Mouse (Mus musculus): ENCODE results near the gene Ddx39b. TPM values are rescaled to one million over a fixed set of nuclear protein-coding genes. Genes with fewer than 3 reads are reported as not detected.
"Not testable (repeated sequence)": the region's sequence is repeated elsewhere in the genome, so short reads cannot be mapped to it uniquely, and the experiment has no call there.

The Ddx39b gene
- polyA plus RNA-seq, 1 experiment from 2014 or later: 347 TPM

GRCm38 (mm10) chr17:35225456-35225855 is 16.1 kb upstream of the Ddx39b start:
- no peak for DNase-seq (ENCODE audit: low spot score)
- Histone ChIP-seq H3K27me3 (replicated peaks; ENCODE audit: control insufficient read depth, insufficient read depth, low read length) (no peaks in the 10 kb centered on the region), H3K9me3 (ENCODE audit: control insufficient read depth, low read length) (no peaks in the 10 kb centered on the region), H3K36me3 (ENCODE audit: control insufficient read depth, insufficient read depth, low read length) (peaks cover 50% of the 10 kb centered on the region), H3K9ac (ENCODE audit: low read depth, low read length) (no peak overlapping the region), H3K4me3 (ENCODE audit: low read depth, low read length) (no peak overlapping the region), H3K4me1 (ENCODE audit: control insufficient read depth, insufficient read depth, low read length) (no peaks in the 10 kb centered on the region), H3K4me2 (ENCODE audit: low read depth, low read length) (no peak overlapping the region), H3K27ac (replicated peaks; ENCODE audit: low read depth, low read length) (no peak overlapping the region)
- ATAC-seq (ENCODE audit: low read depth): no peak
- 85% methylated on average over 5 of the region's 5 CpGs for WGBS

- 86% methylated on average over 14 of the region's 14 CpGs for WGBS
- peaks cover 51% of the 10 kb centered on the region for H3K36me3 ChIP-seq (ENCODE audit: control insufficient read depth, insufficient read depth, low read length)
- no peak for DNase-seq (ENCODE audit: low spot score)
- H3K9me3 ChIP-seq (ENCODE audit: control insufficient read depth, low read length): no peaks in the 10 kb centered on the region
- no peak for ATAC-seq (ENCODE audit: low read depth)
- H3K4me1 ChIP-seq (ENCODE audit: control insufficient read depth, insufficient read depth, low read length): no peaks in the 10 kb centered on the region
- H3K27ac ChIP-seq (replicated peaks; ENCODE audit: low read depth, low read length): no peak overlapping the region
- no peak overlapping the region for H3K4me3 ChIP-seq (ENCODE audit: low read depth, low read length)
- no peaks in the 10 kb centered on the region for H3K27me3 ChIP-seq (replicated peaks; ENCODE audit: control insufficient read depth, insufficient read depth, low read length)
- no peak overlapping the region for H3K4me2 ChIP-seq (ENCODE audit: low read depth, low read length)
- H3K9ac ChIP-seq (ENCODE audit: low read depth, low read length): no peak overlapping the region
Measured at GRCm38 (mm10) chr17:35226561-35227046, 14.9 kb upstream of the Ddx39b start.

DNA sequence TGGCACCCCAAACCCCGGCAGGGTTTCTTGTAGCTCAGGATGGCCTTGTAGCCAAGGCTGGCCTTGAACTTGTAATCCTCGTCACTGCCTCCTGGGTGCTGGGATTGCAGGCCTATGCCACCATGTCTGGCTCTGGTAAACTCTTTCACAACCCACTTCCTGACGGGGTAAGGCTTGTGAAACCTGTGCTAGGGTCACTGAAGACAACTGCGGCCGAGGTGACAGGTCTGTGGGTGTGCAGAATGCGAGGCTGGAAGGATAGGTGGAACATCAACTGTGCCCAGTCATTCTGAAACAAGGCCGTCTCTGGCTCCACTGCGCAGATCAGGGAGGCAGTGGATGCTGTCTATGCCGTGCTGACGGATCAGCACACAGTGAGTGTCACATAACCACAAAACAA is 10.5 kb upstream of the Ddx39b start:
- Histone ChIP-seq H3K4me3 (ENCODE audit: low read depth, low read length) (no peak overlapping the region), H3K27me3 (replicated peaks; ENCODE audit: control insufficient read depth, insufficient read depth, low read length) (no peaks in the 10 kb centered on the region), H3K9me3 (ENCODE audit: control insufficient read depth, low read length) (no peaks in the 10 kb centered on the region), H3K27ac (replicated peaks; ENCODE audit: low read depth, low read length) (no peak overlapping the region), H3K4me1 (ENCODE audit: control insufficient read depth, insufficient read depth, low read length) (peaks cover 4% of the 10 kb centered on the region; the same call in 1 of the 2 replicates), H3K4me2 (ENCODE audit: low read depth, low read length) (no peak overlapping the region), H3K36me3 (ENCODE audit: control insufficient read depth, insufficient read depth, low read length) (peaks cover 54% of the 10 kb centered on the region), H3K9ac (ENCODE audit: low read depth, low read length) (no peak overlapping the region)
- no peak for DNase-seq (ENCODE audit: low spot score)
- no peak for ATAC-seq (ENCODE audit: low read depth)
- WGBS: 91% methylated on average over 10 of the region's 10 CpGs

- Histone ChIP-seq H3K27ac (replicated peaks; ENCODE audit: low read depth, low read length) (no peak overlapping the region), H3K9ac (ENCODE audit: low read depth, low read length) (0 out of 2 replicates have a peak overlapping the region, but pooled peaks have one; percentile 10), H3K4me1 (ENCODE audit: control insufficient read depth, insufficient read depth, low read length) (peaks cover 4% of the 10 kb centered on the region; the same call in 1 of the 2 replicates), H3K4me2 (ENCODE audit: low read depth, low read length) (peak overlapping the region; percentile 4; the same call in 1 of the 2 replicates), H3K27me3 (replicated peaks; ENCODE audit: control insufficient read depth, insufficient read depth, low read length) (no peaks in the 10 kb centered on the region), H3K4me3 (ENCODE audit: low read depth, low read length) (no peak overlapping the region), H3K9me3 (ENCODE audit: control insufficient read depth, low read length) (no peaks in the 10 kb centered on the region), H3K36me3 (ENCODE audit: control insufficient read depth, insufficient read depth, low read length) (peaks cover 53% of the 10 kb centered on the region)
- 15% methylated on average over 12 of the region's 12 CpGs for WGBS
- DNase-seq (ENCODE audit: low spot score): peak; percentile 81
- ATAC-seq (ENCODE audit: low read depth): no peak
Measured at GRCm38 (mm10) chr17:35232043-35232442, 9.5 kb upstream of the Ddx39b start.

DNA sequence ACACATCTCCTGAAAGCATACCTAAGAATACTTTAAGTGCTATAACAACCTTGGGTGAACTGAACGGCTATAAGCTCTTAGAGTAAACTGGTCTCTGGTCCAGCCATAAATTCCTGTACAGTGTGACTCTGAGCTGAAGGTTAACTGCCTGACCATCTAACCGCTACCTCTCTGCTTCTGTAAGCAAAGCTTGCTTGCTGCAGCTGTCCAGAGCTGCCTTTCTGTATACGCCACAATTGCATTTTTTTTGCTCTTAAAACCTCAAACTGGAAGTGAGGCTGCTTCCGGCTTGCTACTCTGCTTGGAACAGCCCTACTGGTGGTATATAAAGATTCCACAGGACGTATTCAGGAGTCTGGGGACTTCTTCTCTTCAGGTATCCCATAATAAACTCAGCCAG is 8.9 kb upstream of the Ddx39b start:
- peaks cover 47% of the 10 kb centered on the region for H3K36me3 ChIP-seq (ENCODE audit: control insufficient read depth, insufficient read depth, low read length)
- H3K4me2 ChIP-seq (ENCODE audit: low read depth, low read length): no peak overlapping the region
- H3K27me3 ChIP-seq (replicated peaks; ENCODE audit: control insufficient read depth, insufficient read depth, low read length): no peaks in the 10 kb centered on the region
- DNase-seq (ENCODE audit: low spot score): no peak
- H3K9me3 ChIP-seq (ENCODE audit: control insufficient read depth, low read length): no peaks in the 10 kb centered on the region
- H3K4me3 ChIP-seq (ENCODE audit: low read depth, low read length): no peak overlapping the region
- WGBS: 83% methylated on average over 5 of the region's 5 CpGs
- peak overlapping the region; percentile 65; the same call in 1 of the 2 replicates for H3K27ac ChIP-seq (replicated peaks; ENCODE audit: low read depth, low read length)
- peaks cover 4% of the 10 kb centered on the region; the same call in 1 of the 2 replicates for H3K4me1 ChIP-seq (ENCODE audit: control insufficient read depth, insufficient read depth, low read length)
- H3K9ac ChIP-seq (ENCODE audit: low read depth, low read length): peak overlapping the region; percentile 48
- no peak for ATAC-seq (ENCODE audit: low read depth)

GRCm38 (mm10) chr17:35233114-35233980 is 8.2 kb upstream of the Ddx39b start, which contains the start of gene Atp6v1g2:
Gene Atp6v1g2, plus strand, starts transcription at chr17:35233660.
- H3K4me3 ChIP-seq (ENCODE audit: low read depth, low read length): peak within 1 kb of the TSS; percentile 61

DNA sequence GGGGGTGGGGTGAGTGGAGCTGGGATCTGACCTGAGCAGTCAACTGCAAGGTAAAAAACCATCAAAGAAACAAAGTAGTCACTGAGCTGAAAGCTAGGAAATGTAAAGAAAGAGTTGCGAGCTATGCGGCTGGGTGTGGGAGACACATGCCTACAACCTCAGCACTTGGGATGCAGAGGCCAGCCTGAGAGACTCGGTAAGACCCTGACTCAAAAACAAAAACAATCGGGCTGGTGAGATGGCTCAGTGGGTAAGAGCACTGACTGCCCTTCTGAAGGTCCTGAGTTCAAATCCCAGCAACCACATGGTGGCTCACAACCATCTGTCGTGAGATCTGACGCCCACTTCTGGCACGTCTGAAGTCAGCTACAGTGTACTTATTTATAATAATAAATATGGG is 7.5 kb upstream of the Ddx39b start:
- ATAC-seq (ENCODE audit: low read depth); H3K27me3 ChIP-seq (replicated peaks; ENCODE audit: control insufficient read depth, insufficient read depth, low read length); DNase-seq (ENCODE audit: low spot score); H3K9me3 ChIP-seq (ENCODE audit: control insufficient read depth, low read length); H3K4me1 ChIP-seq (ENCODE audit: control insufficient read depth, insufficient read depth, low read length): not testable (repeated sequence)
- peak overlapping the region; percentile 65 for H3K27ac ChIP-seq (replicated peaks; ENCODE audit: low read depth, low read length)
- H3K4me2 ChIP-seq (ENCODE audit: low read depth, low read length): peak overlapping the region; percentile 93
- peak overlapping the region; percentile 61; the same call in 1 of the 2 replicates for H3K4me3 ChIP-seq (ENCODE audit: low read depth, low read length)
- H3K9ac ChIP-seq (ENCODE audit: low read depth, low read length): peak overlapping the region; percentile 48
- 86% methylated on average over 7 of the region's 7 CpGs for WGBS
- peaks cover 33% of the 10 kb centered on the region for H3K36me3 ChIP-seq (ENCODE audit: control insufficient read depth, insufficient read depth, low read length)

More at GRCm38 (mm10) chr17:35233114-35233980, 8.2 kb upstream of the Ddx39b start, which contains the start of gene Atp6v1g2:
- Histone ChIP-seq H3K27ac (replicated peaks; ENCODE audit: low read depth, low read length) (peak within 1 kb of the TSS; percentile 97), H3K4me1 (ENCODE audit: control insufficient read depth, insufficient read depth, low read length) (peaks cover 4% of the 10 kb centered on the region; the same call in 1 of the 2 replicates), H3K9me3 (ENCODE audit: control insufficient read depth, low read length) (no peaks in the 10 kb centered on the region), H3K9ac (ENCODE audit: low read depth, low read length) (peak within 1 kb of the TSS; percentile 89), H3K27me3 (replicated peaks; ENCODE audit: control insufficient read depth, insufficient read depth, low read length) (no peaks in the 10 kb centered on the region), H3K4me2 (ENCODE audit: low read depth, low read length) (peak within 1 kb of the TSS; percentile 93), H3K36me3 (ENCODE audit: control insufficient read depth, insufficient read depth, low read length) (peaks cover 40% of the 10 kb centered on the region)
- WGBS: 60% methylated on average over 18 of the region's 18 CpGs
- ATAC-seq (ENCODE audit: low read depth) (no peak), DNase-seq (ENCODE audit: low spot score) (peak; percentile 85)

DNA sequence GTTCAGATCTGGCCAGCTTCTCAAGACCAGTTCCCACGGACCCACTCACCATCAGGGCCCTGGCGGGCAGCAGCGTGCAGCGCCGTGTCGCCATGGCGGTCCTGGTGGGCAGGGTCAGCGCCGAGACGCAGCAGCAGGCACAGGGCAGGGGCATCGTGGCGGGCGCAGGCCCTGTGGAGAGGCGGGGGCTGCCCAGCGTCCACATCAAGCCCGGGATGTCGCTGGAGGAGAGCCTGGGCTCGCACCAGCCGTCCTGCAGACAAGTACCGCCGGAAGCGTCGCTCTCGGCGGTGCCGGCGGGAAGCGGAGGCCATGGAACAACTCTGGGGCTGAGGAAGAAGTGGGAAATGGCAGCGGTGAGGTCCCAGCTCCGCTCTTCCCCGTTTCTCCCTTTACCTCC is 6.6 kb upstream of the Ddx39b start:
- Histone ChIP-seq H3K9ac (ENCODE audit: low read depth, low read length) (peak overlapping the region; percentile 89), H3K4me1 (ENCODE audit: control insufficient read depth, insufficient read depth, low read length) (peaks cover 4% of the 10 kb centered on the region; the same call in 1 of the 2 replicates), H3K36me3 (ENCODE audit: control insufficient read depth, insufficient read depth, low read length) (peaks cover 25% of the 10 kb centered on the region), H3K4me2 (ENCODE audit: low read depth, low read length) (peak overlapping the region; percentile 93), H3K4me3 (ENCODE audit: low read depth, low read length) (peak overlapping the region; percentile 61), H3K27me3 (replicated peaks; ENCODE audit: control insufficient read depth, insufficient read depth, low read length) (no peaks in the 10 kb centered on the region), H3K27ac (replicated peaks; ENCODE audit: low read depth, low read length) (peak overlapping the region; percentile 97), H3K9me3 (ENCODE audit: control insufficient read depth, low read length) (no peaks in the 10 kb centered on the region)
- 10% methylated on average over 28 of the region's 31 CpGs for WGBS
- DNase-seq (ENCODE audit: low spot score): peak; percentile 56
- 0 out of 2 replicates have a peak, but pooled peaks have one; percentile 5 for ATAC-seq (ENCODE audit: low read depth)

Measured in embryonic facial prominence, embryonic 14.5 days (tissue).